Mouse (Mus musculus): Measurements from ENCODE around the gene Cxcr3. TPM values are rescaled to one million over a fixed set of nuclear protein-coding genes. Genes with fewer than 3 reads are reported as not detected.

The Cxcr3 gene
- polyA plus RNA-seq, 1 experiment from 2014 or later: 0.13 TPM

DNA sequence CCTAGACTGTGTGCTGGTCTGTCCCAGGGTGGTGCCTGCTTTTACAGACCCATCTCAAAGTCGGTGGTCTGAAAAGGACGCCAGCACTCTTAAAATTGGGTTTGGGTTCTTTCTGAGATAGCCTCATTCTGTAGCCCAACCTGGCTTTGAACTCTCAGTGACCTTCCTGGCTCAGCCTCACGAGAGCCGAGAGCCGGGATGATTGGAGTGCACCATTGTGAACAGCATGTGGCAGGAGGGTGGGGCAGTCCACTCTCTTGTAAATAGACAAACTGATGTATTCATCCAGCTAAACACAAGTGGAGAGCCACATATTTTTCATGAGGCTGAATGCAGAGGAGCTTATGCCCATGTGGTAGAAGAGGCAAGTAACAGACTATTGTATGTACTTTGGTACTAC lies 912 bp upstream of the Cxcr3 start:
- H3K27me3 ChIP-seq: peaks cover 10% of the 10 kb centered on the region; the same call in 1 of the 2 replicates

DNA sequence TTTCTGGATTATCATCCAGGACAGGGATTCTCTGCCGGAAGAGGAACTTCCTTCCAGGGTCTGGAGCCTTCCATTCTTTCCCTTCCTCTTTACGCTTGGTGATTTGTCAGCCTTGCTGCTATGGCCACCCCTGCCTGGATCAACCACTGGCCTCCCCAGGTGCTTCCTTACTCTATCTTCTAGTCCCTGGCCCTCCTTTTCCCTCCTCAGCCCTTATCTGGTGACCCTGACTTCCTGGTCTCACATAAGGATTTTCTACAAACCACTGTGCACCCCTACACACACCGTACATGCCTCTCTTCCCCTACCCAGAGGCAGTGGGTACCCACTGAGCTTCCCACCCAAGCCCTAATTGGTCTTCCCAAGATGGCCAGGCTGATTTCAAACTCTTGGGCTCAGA lies 781 bp downstream of the Cxcr3 start:
- Histone ChIP-seq H3K9ac (no peak overlapping the region), H3K36me3 (ENCODE audit: poor library complexity, severe bottlenecking) (no peaks in the 10 kb centered on the region), H3K27ac (no peak overlapping the region), H3K4me2 (no peak overlapping the region), H3K4me3 (no peak overlapping the region), H3K4me1 (no peaks in the 10 kb centered on the region), H3K27me3 (0 out of 2 replicates have a peak, but pooled peaks cover 6% of the 10 kb centered on the region), H3K9me3 (replicated peaks) (no peaks in the 10 kb centered on the region)
- WGBS: 100% methylated on average over 1 of the region's 3 CpGs
- ATAC-seq: no peak

More for the DNA sequence above, 912 bp upstream of the Cxcr3 start:
- H3K4me1 ChIP-seq: 0 out of 2 replicates have a peak, but pooled peaks cover under 1% of the 10 kb centered on the region
- no peaks in the 10 kb centered on the region for H3K36me3 ChIP-seq (ENCODE audit: poor library complexity, severe bottlenecking)
- no peak overlapping the region for H3K27ac ChIP-seq
- no peak for ATAC-seq
- WGBS: 56% methylated on average over 5 of the region's 5 CpGs
- H3K4me2 ChIP-seq: no peak overlapping the region
- no peak overlapping the region for H3K4me3 ChIP-seq
- no peaks in the 10 kb centered on the region for H3K9me3 ChIP-seq (replicated peaks)
- no peak overlapping the region for H3K9ac ChIP-seq

DNA sequence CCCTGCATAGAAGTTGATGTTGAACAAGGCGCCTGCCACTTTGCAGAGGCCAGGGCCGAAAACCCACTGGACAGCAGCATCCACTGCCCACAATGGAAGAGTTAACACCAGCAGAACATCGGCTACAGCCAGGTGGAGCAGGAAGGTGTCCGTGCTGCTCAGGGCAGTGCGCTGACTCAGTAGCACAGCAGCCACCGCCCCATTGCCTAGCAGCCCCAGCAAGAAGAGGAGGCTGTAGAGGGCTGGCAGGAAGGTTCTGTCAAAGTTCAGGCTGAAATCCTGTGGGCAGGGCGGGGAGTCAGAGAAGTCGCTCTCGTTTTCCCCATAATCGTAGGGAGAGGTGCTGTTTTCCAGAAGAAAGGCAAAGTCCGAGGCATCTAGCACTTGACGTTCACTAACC lies 1.4 kb downstream of the Cxcr3 start:
- Histone ChIP-seq H3K4me1 (no peaks in the 10 kb centered on the region), H3K27me3 (0 out of 2 replicates have a peak, but pooled peaks cover 5% of the 10 kb centered on the region), H3K27ac (no peak overlapping the region), H3K9ac (no peak overlapping the region), H3K36me3 (ENCODE audit: poor library complexity, severe bottlenecking) (no peaks in the 10 kb centered on the region), H3K4me3 (no peak overlapping the region), H3K4me2 (no peak overlapping the region), H3K9me3 (replicated peaks) (no peaks in the 10 kb centered on the region)
- WGBS: 84% methylated on average over 12 of the region's 12 CpGs
- no peak for ATAC-seq

DNA sequence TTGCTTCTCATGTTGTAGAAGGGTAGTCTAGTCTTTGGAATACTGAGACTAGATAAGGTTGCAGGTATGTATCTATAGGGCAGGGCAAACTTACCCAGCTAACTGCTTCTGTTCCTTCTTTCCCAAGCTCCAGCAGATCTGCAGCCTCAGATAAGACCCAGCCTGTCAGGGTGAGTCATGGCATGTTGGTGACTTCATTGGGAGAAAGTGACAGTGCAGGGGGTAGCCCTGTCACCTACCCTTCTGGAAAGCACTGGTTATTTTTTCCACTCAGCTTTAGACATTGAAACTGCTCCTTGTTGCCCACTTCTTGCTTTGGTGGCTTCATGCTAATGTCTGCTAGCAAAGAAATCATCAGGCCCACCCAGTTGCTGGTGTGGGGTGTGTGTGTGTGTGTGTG lies 4.1 kb downstream of the Cxcr3 start:
- Histone ChIP-seq H3K9ac (no peak overlapping the region), H3K27me3 (no peaks in the 10 kb centered on the region), H3K4me3 (no peak overlapping the region), H3K9me3 (replicated peaks) (no peaks in the 10 kb centered on the region), H3K36me3 (ENCODE audit: poor library complexity, severe bottlenecking) (no peaks in the 10 kb centered on the region), H3K4me1 (no peaks in the 10 kb centered on the region), H3K4me2 (no peak overlapping the region), H3K27ac (no peak overlapping the region)
- no peak for ATAC-seq

DNA sequence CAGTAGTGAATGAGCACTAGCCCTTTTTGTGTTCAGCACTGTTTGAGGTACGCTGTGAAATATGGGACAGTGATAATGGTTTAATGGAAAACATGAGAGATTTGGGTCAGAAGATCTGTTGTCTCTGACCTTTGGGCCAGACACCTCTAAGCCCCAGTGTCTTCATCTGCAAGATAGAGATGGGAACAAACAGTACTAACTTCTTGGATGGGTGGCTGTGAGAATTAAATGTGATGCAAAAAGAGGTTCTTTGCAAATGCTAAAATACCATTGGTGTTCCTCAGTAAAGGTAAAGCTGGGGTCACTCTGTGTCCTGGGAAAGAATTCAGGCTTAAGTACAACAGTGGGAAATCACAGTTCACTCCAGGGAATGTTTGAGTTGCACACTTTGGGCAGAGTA lies 13.7 kb downstream of the Cxcr3 start:
- no peaks in the 10 kb centered on the region for H3K9me3 ChIP-seq (replicated peaks)
- H3K4me2 ChIP-seq: no peak overlapping the region
- WGBS: 41% methylated on average over 1 of the region's 1 CpGs
- ATAC-seq: no peak
- no peak overlapping the region for H3K4me3 ChIP-seq
- H3K4me1 ChIP-seq: no peaks in the 10 kb centered on the region
- H3K27me3 ChIP-seq: no peaks in the 10 kb centered on the region
- H3K36me3 ChIP-seq (ENCODE audit: poor library complexity, severe bottlenecking): no peaks in the 10 kb centered on the region
- no peak overlapping the region for H3K9ac ChIP-seq
- no peak overlapping the region for H3K27ac ChIP-seq

DNA sequence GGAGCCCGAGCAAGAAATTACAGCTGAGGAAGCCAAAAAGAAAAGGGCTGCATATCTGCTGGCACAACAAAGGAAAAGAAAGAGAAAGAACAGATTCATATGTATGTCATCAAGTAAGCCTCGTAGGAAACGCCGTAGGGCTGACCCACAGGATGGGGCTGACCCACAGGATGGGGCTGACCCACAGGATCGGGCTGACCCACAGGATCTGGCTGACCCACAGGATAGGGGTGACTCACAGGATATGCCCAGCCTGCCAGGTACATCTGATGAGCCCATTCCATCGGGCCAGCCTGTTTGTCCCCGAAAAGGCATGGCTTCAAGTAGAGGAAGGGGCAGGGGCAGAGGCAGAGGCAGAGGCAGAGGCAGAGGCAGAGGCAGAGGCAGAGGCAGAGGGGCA lies 29.0 kb downstream of the Cxcr3 start:
- H3K9ac ChIP-seq: no peak overlapping the region

DNA sequence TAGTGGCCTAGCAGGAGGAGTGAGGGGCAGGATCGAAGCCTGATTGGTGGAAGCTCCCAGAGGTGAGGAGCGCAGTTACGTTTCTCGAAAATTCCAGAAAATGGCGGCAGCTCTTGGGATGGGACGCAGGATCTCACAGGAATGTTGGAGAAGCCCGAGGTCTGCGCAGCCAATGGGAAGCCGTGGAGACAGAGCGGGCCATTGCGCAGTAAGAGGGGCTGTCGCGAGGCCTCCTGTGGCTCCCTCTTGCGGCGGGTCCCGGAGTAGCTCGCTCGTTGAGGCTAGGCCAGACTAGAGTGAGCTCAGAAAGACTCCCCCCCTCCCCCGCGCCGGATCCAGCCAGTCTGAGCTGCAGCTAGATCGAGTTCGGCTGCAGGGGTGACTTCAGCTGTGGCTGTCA lies 35.8 kb downstream of the Cxcr3 start:
- Histone ChIP-seq H3K4me1 (no peaks in the 10 kb centered on the region), H3K36me3 (ENCODE audit: poor library complexity, severe bottlenecking) (no peaks in the 10 kb centered on the region), H3K4me3 (no peak overlapping the region), H3K9ac (no peak overlapping the region), H3K27me3 (no peaks in the 10 kb centered on the region), H3K27ac (no peak overlapping the region), H3K9me3 (replicated peaks) (peaks cover 20% of the 10 kb centered on the region), H3K4me2 (no peak overlapping the region)
- WGBS: 67% methylated on average over 23 of the region's 23 CpGs
- no peak for ATAC-seq

More for the DNA sequence above, 29.0 kb downstream of the Cxcr3 start:
- Histone ChIP-seq H3K4me2 (no peak overlapping the region), H3K4me1 (no peaks in the 10 kb centered on the region), H3K36me3 (ENCODE audit: poor library complexity, severe bottlenecking) (no peaks in the 10 kb centered on the region), H3K9me3 (replicated peaks) (no peaks in the 10 kb centered on the region), H3K4me3 (no peak overlapping the region), H3K27ac (no peak overlapping the region), H3K27me3 (no peaks in the 10 kb centered on the region)
- 78% methylated on average over 7 of the region's 7 CpGs for WGBS
- ATAC-seq: no peak

DNA sequence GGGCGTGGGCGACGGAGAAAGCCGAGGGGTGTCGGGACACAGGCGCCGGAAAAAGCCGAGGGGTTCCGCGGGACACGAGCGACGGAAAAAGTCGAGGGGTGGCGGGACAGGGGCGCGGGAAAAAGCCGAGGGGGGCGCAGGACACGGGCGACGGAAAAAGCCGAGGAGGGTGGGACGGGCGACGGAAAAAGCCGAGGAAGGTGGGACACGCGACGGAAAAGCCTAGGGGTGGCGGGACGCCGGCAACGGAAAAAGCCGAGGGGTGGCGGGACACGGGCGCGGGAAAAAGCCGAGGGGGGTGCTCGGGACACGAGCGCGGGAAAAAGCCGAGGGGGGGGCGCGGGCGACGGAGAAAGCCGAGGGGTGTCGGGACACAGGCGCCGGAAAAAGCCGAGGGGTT lies 36.5 kb downstream of the Cxcr3 start:
- H3K4me1 ChIP-seq: no peaks in the 10 kb centered on the region
- no peaks in the 10 kb centered on the region for H3K27me3 ChIP-seq
- no peak for ATAC-seq
- H3K9ac ChIP-seq: no peak overlapping the region
- no peak overlapping the region for H3K27ac ChIP-seq
- no peak overlapping the region for H3K4me3 ChIP-seq
- peaks cover 20% of the 10 kb centered on the region for H3K9me3 ChIP-seq (replicated peaks)
- no peak overlapping the region for H3K4me2 ChIP-seq
- 75% methylated on average over 53 of the region's 54 CpGs for WGBS
- H3K36me3 ChIP-seq (ENCODE audit: poor library complexity, severe bottlenecking): no peaks in the 10 kb centered on the region

DNA sequence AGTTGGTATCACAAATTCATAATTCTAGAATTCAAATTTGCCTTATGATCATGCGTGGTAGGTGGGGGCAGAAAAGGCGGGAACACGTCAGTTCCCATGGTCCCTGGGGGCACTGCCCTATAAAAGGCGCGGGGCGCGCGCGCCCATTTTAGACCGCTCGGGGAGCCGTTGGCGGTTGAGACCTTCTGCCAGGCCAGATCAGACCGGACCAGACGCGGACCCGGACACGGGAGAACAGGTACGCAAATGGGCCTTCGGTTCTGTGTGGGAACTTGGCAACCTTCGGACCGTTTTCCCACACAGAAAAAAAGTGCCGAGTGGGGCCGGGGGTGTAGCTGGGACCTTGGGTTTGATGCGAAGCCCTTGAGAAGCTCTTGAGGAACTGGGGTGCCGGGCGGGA lies 38.4 kb downstream of the Cxcr3 start:
- H3K36me3 ChIP-seq (ENCODE audit: poor library complexity, severe bottlenecking): no peaks in the 10 kb centered on the region
- H3K4me1 ChIP-seq: no peaks in the 10 kb centered on the region
- H3K27me3 ChIP-seq: no peaks in the 10 kb centered on the region
- no peak for ATAC-seq
- H3K9ac ChIP-seq: no peak overlapping the region
- H3K4me3 ChIP-seq: no peak overlapping the region
- 94% methylated on average over 27 of the region's 27 CpGs for WGBS
- no peak overlapping the region for H3K4me2 ChIP-seq
- peaks cover 20% of the 10 kb centered on the region for H3K9me3 ChIP-seq (replicated peaks)
- no peak overlapping the region for H3K27ac ChIP-seq

Other genes starting within 250 kb of the Cxcr3 start
- 18.1 and 19.5 TPM in 2 replicates for gene Taf1, start 201.5 kb downstream of the Cxcr3 start, polyA plus RNA-seq (2015; fragmentation: Nextera tagmentation; extraction: Ambion mirVana)
- 182 and 193 TPM in 2 replicates for gene Ogt, start 94.2 kb downstream of the Cxcr3 start, polyA plus RNA-seq (2015; fragmentation: Nextera tagmentation; extraction: Ambion mirVana)
- gene Gm4779, start 60.2 kb upstream of the Cxcr3 start, polyA plus RNA-seq (2015; fragmentation: Nextera tagmentation; extraction: Ambion mirVana): not detected in 2 replicates
- gene 8030474K03Rik, start 60.4 kb upstream of the Cxcr3 start, polyA plus RNA-seq (2015; fragmentation: Nextera tagmentation; extraction: Ambion mirVana): not detected in 2 replicates
- 6.2 and 7.0 TPM in 2 replicates for gene Nhsl2, start 115.1 kb upstream of the Cxcr3 start, polyA plus RNA-seq (2015; fragmentation: Nextera tagmentation; extraction: Ambion mirVana)